Mouse (Mus musculus) adrenal gland, adult 2 months (tissue): ENCODE data around the gene Adamtsl2. TPM values are rescaled to one million over a fixed set of nuclear protein-coding genes. Genes with fewer than 3 reads are reported as not detected.

Source experiments
- polyA plus RNA-seq: library from polyadenylated mRNA; depleted of rRNA; stranded (reverse); fragments of >200 nt; gene quantifications from 2 replicates; pipeline ENCODE4 v1.2.3, GENCODE M21; 2012; rRNA removed
- total RNA-seq, 2 experiments: library from RNA; stranded (reverse); gene quantifications; 2 replicates each; pipeline ENCODE4 v1.2.3; 2021

Adamtsl2 gene
- total and polyA plus RNA-seq, 3 experiments, result 24.8 to 28.5 (median 25.4) TPM

Other genes starting within 250 kb of the Adamtsl2 start
- not detected for gene Abo, start 214.4 kb upstream of the Adamtsl2 start, total RNA-seq
- not detected in 2 replicates for gene Abo, start 214.4 kb upstream of the Adamtsl2 start, polyA plus RNA-seq
- gene Surf6, start 176.5 kb upstream of the Adamtsl2 start, total RNA-seq, result 10 to 100 TPM; 23.9 to 26.6 TPM
- gene Surf6, start 176.5 kb upstream of the Adamtsl2 start, polyA plus RNA-seq, result 5.1 and 5.2 TPM in 2 replicates
- 10 to 100 TPM; 48.3 to 56.8 TPM for gene Med22, start 168.7 kb upstream of the Adamtsl2 start, total RNA-seq
- gene Med22, start 168.7 kb upstream of the Adamtsl2 start, polyA plus RNA-seq, result 45.0 and 45.5 TPM in 2 replicates
- gene Rpl7a, start 168.6 kb upstream of the Adamtsl2 start, total RNA-seq, result 100 to 1,000 TPM; 543 to 545 TPM
- gene Rpl7a, start 168.6 kb upstream of the Adamtsl2 start, polyA plus RNA-seq, result 233 and 258 TPM in 2 replicates
- 10 to 100 TPM; 38.4 to 47.9 TPM for gene Surf2, start 163.0 kb upstream of the Adamtsl2 start, total RNA-seq
- 22.5 and 28.5 TPM in 2 replicates for gene Surf2, start 163.0 kb upstream of the Adamtsl2 start, polyA plus RNA-seq
- gene Surf1, start 162.8 kb upstream of the Adamtsl2 start, total RNA-seq, result 100 to 1,000 TPM; 108 to 115 TPM
- gene Surf1, start 162.8 kb upstream of the Adamtsl2 start, polyA plus RNA-seq, result 67.9 and 77.7 TPM in 2 replicates
- gene Surf4, start 145.5 kb upstream of the Adamtsl2 start, total RNA-seq, result 100 to 1,000 TPM; 162 to 168 TPM
- gene Surf4, start 145.5 kb upstream of the Adamtsl2 start, polyA plus RNA-seq, result 424 and 468 TPM in 2 replicates
- under 1 TPM; 0.17 to 0.29 TPM for gene Stkld1, start 145.3 kb upstream of the Adamtsl2 start, total RNA-seq
- 0.06 and 0.48 TPM in 2 replicates for gene Stkld1, start 145.3 kb upstream of the Adamtsl2 start, polyA plus RNA-seq
- 10 to 100 TPM; 23.6 to 41.4 TPM for gene Rexo4, start 115.0 kb upstream of the Adamtsl2 start, total RNA-seq
- 7.1 and 10.1 TPM in 2 replicates for gene Rexo4, start 115.0 kb upstream of the Adamtsl2 start, polyA plus RNA-seq
- not detected for gene Adamts13, start 106.0 kb upstream of the Adamtsl2 start, total RNA-seq
- gene Adamts13, start 106.0 kb upstream of the Adamtsl2 start, polyA plus RNA-seq, result 0.04 TPM in 1 of 2 replicates, not detected in the other
- 10 to 100 TPM; 40.2 to 52.4 TPM for gene Cacfd1, start 69.5 kb upstream of the Adamtsl2 start, total RNA-seq
- gene Cacfd1, start 69.5 kb upstream of the Adamtsl2 start, polyA plus RNA-seq, result 80.1 and 109 TPM in 2 replicates
- gene Slc2a6, start 51.4 kb upstream of the Adamtsl2 start, total RNA-seq, result under 1 TPM; 0.76 to 0.78 TPM
- gene Slc2a6, start 51.4 kb upstream of the Adamtsl2 start, polyA plus RNA-seq, result 1.7 and 2.5 TPM in 2 replicates
- not detected for gene Mymk, start 7.2 kb upstream of the Adamtsl2 start, total RNA-seq
- 0.08 TPM in 1 of 2 replicates, not detected in the other for gene Mymk, start 7.2 kb upstream of the Adamtsl2 start, polyA plus RNA-seq
- 1 to 10 TPM; 2.1 to 2.9 TPM for gene Fam163b, start 63.1 kb downstream of the Adamtsl2 start, total RNA-seq
- 1.4 and 1.5 TPM in 2 replicates for gene Fam163b, start 63.1 kb downstream of the Adamtsl2 start, polyA plus RNA-seq
- gene Dbh, start 85.9 kb downstream of the Adamtsl2 start, total RNA-seq, result 100 to 1,000 TPM; 348 to 637 TPM
- gene Dbh, start 85.9 kb downstream of the Adamtsl2 start, polyA plus RNA-seq, result 306 and 321 TPM in 2 replicates
- 1 to 10 TPM; 8.3 to 9.9 TPM for gene Sardh, start 169.0 kb downstream of the Adamtsl2 start, total RNA-seq
- gene Sardh, start 169.0 kb downstream of the Adamtsl2 start, polyA plus RNA-seq, result 16.8 and 21.3 TPM in 2 replicates